Comparison of ENCODE assay signal across 8 mouse cellular contexts in the genomic region with DNA sequence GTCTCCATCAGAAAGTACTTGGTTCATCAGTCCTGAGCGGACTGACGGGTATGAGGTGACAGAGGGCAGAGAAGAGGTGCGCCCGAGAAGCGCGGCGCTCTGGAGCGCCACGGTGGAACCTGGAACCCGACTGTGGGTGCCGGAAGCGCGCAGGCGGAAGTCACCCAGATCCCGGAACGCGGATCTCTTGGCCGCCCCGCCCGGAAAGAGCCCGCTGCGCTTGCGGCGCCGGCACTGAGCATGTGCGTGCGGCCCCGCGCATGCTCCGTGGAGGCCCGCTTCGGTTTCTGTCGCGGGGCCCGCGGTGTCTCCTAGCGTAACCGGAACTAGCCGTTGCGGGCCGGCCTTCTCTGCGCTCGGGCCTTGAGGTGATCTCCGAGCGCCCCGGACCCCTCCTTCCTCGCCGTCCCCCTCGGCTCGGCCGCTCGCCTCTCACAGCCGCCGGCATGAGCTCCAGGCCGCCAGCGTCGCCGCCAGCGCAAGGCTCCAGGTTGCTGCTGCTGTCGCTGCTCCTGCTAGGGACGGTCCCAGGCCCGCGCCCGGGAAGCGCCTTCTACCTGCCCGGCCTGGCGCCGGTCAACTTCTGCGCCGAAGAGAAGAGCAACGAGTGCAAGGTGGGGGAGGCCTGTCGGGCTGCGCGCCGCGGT. TPM values are rescaled to one million over a fixed set of nuclear protein-coding genes. Genes with fewer than 3 reads are reported as not detected.
DNase-seq lines count a peak whose midpoint lies in the region; ATAC-seq lines count a peak whose summit lies in the region.

Gene Tm9sf2, plus strand, starts transcription at position 217 of the 647 bp plus-strand sequence.

- under 1% methylated on average over 76 of the region's 76 CpGs for WGBS in forebrain, embryonic 10.5 days
- under 1% methylated on average over 75 of the region's 76 CpGs for WGBS in heart, embryonic 15.5 days
- under 1% methylated on average over 76 of the region's 76 CpGs for WGBS in liver, embryonic 15.5 days (ENCODE audit: insufficient replicate concordance)
- under 1% methylated on average over 76 of the region's 76 CpGs for WGBS in neural tube, embryonic 12.5 days

- peaks cover 41% of the 10 kb centered on the region for H3K4me1 ChIP-seq in forebrain, embryonic 10.5 days
- peaks cover 49% of the 10 kb centered on the region for H3K4me1 ChIP-seq in heart, embryonic 15.5 days (replicated peaks)
- H3K4me1 ChIP-seq in liver, embryonic 15.5 days (replicated peaks), result peaks cover 46% of the 10 kb centered on the region
- H3K4me1 ChIP-seq in neural tube, embryonic 12.5 days, result peaks cover 32% of the 10 kb centered on the region

- no peaks in the 10 kb centered on the region for H3K27me3 ChIP-seq in forebrain, embryonic 10.5 days (ENCODE audit: poor library complexity, severe bottlenecking)
- no peaks in the 10 kb centered on the region for H3K27me3 ChIP-seq in heart, embryonic 15.5 days
- H3K27me3 ChIP-seq in liver, embryonic 15.5 days, result no peaks in the 10 kb centered on the region
- no peaks in the 10 kb centered on the region for H3K27me3 ChIP-seq in neural tube, embryonic 12.5 days (replicated peaks)

- ATAC-seq in heart, embryonic 15.5 days (replicated peaks; ENCODE audit: insufficient number of reproducible peaks, insufficient read depth, low FRiP score, low read depth), result peak; percentile 89
- peak; percentile 90 for ATAC-seq in liver, embryonic 15.5 days (ENCODE audit: insufficient read depth)
- ATAC-seq in neural tube, embryonic 12.5 days (ENCODE audit: low FRiP score, low read depth), result peak; percentile 93

- DNase-seq in CD8-positive naive resting alpha-beta T cell, adult 2 months (ENCODE audit: low read depth in 2 of 2, low spot score in 2 of 2), result peak; percentile 87 to 91
- DNase-seq in c-Kit-positive CD71-negative TER-119-negative erythroid progenitor cells, embryonic 14.5 days (ENCODE audit: low read depth), result peak; percentile 81
- DNase-seq in forebrain, embryonic 10.5 days (ENCODE audit: extremely low spot score, low spot score), result peak; percentile 88
- DNase-seq in kidney, postnatal 36 days, result peak; percentile 96 to 97
- peak; percentile 83 for DNase-seq in telencephalon, adult 2 months (ENCODE audit: low read depth, low spot score)

- H3K9ac ChIP-seq in heart, embryonic 15.5 days, result peak within 1 kb of the TSS; percentile 100
- H3K9ac ChIP-seq in liver, embryonic 15.5 days, result peak within 1 kb of the TSS; percentile 99
- peak within 1 kb of the TSS; percentile 95 for H3K9ac ChIP-seq in neural tube, embryonic 12.5 days

- no peaks in the 10 kb centered on the region for H3K9me3 ChIP-seq in forebrain, embryonic 10.5 days
- H3K9me3 ChIP-seq in heart, embryonic 15.5 days (replicated peaks), result no peaks in the 10 kb centered on the region
- no peaks in the 10 kb centered on the region for H3K9me3 ChIP-seq in liver, embryonic 15.5 days (replicated peaks)
- no peaks in the 10 kb centered on the region for H3K9me3 ChIP-seq in neural tube, embryonic 12.5 days

- H3K36me3 ChIP-seq in forebrain, embryonic 10.5 days (replicated peaks), result peaks cover 13% of the 10 kb centered on the region
- H3K36me3 ChIP-seq in heart, embryonic 15.5 days, result no peaks in the 10 kb centered on the region
- H3K36me3 ChIP-seq in liver, embryonic 15.5 days (replicated peaks), result peaks cover 14% of the 10 kb centered on the region; the same call in 1 of the 2 replicates
- no peaks in the 10 kb centered on the region for H3K36me3 ChIP-seq in neural tube, embryonic 12.5 days

- H3K4me3 ChIP-seq in forebrain, embryonic 10.5 days, result peak within 1 kb of the TSS; percentile 99
- H3K4me3 ChIP-seq in heart, embryonic 15.5 days, result peak within 1 kb of the TSS; percentile 100
- peak within 1 kb of the TSS; percentile 100 for H3K4me3 ChIP-seq in liver, embryonic 15.5 days (replicated peaks)
- H3K4me3 ChIP-seq in neural tube, embryonic 12.5 days, result peak within 1 kb of the TSS; percentile 98

- H3K4me2 ChIP-seq in heart, embryonic 15.5 days, result peak within 1 kb of the TSS; percentile 72
- peak within 1 kb of the TSS; percentile 84 for H3K4me2 ChIP-seq in liver, embryonic 15.5 days
- peak within 1 kb of the TSS; percentile 70 for H3K4me2 ChIP-seq in neural tube, embryonic 12.5 days (replicated peaks)

- H3K27ac ChIP-seq in forebrain, embryonic 10.5 days, result peak within 1 kb of the TSS; percentile 96
- H3K27ac ChIP-seq in heart, embryonic 15.5 days, result peak within 1 kb of the TSS; percentile 96
- peak within 1 kb of the TSS; percentile 96 for H3K27ac ChIP-seq in liver, embryonic 15.5 days (replicated peaks)
- peak within 1 kb of the TSS; percentile 76 for H3K27ac ChIP-seq in neural tube, embryonic 12.5 days

RNA-seq across cellular contexts. Expression of gene Tm9sf2, which starts in this region (rescaled TPM):
- 120 and 128 TPM in 2 replicates for polyA plus RNA-seq in forebrain, embryonic 10.5 days (2016; fragmentation: Nextera tagmentation; extraction: Ambion mirVana)
- 120 and 122 TPM in 2 replicates for polyA plus RNA-seq in heart, embryonic 15.5 days (2015; fragmentation: Nextera tagmentation; extraction: Ambion mirVana)
- 72.6 and 75.0 TPM in 2 replicates for polyA plus RNA-seq in liver, embryonic 15.5 days (2015; fragmentation: Nextera tagmentation; extraction: Ambion mirVana)
- polyA plus RNA-seq in neural tube, embryonic 12.5 days (2016; fragmentation: Nextera tagmentation; extraction: Ambion mirVana), result 118 and 124 TPM in 2 replicates

Comparison
In these comparisons a context has a peak if more than half of its experiments do, and no peak if none do; other contexts are left out.
1. Peak in every context shown above with its lines: DNase-seq, ATAC-seq, H3K4me3 ChIP-seq and H3K27ac ChIP-seq.